Mouse (Mus musculus) CD4-positive, CD25-positive, alpha-beta regulatory T cell, adult 2 months (primary cell): Measurements from ENCODE around the gene Sept5.
A peak's percentile ranks its signal among the peaks of the same experiment; 100 is the strongest.

ENCODE experiments used
- DNase-seq: peaks from one replicate; pipeline ENCODE4 v3.0.0-alpha.2; 2012; ENCODE audit warnings: low read depth, low spot score

Sept5 gene

DNA sequence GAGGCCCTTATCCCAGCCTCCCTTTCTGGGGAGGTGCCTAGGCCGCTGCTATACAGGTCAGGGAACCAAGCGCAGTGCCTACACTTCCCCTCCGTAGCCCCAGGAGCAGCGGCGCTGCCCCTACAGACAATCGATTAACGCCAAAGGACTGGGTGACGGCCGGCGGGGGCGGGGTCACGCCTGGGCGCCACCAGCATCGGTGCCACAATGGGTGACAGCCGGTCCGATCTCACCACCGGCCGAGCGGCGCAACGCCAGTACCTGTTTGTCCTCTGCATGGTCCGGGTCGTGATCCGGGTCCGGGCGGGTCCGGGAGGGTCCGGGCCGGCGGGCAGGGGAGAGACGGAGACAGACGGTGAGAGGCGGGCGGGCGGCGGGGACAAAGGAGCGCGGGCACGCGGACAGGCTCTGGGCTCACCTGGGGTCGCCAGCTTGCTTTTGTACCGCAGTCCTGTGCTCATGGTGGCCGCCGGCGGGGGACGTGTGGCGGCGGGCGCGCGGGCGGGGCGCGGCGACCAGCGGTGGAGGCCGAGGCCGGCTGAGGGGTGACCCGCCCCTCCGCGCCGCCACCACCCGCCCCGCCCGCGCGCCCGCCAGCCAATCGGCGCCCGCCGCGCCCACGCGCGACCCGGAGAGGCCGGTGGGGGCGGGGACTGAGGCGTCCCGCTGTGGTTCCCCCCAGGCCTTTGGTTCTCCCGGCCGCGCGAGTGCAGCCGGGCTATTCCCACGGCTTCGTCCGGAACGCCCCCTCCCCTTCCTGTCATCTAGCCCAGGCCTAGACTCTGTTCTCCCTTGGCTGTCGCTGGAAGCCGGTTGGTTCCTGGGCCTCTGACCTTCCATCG, at the start of gene Sept5:
Gene Sept5 (minus strand): TSS at position 565 of the 842 bp plus-strand sequence.
- peak; percentile 55 for DNase-seq

DNA sequence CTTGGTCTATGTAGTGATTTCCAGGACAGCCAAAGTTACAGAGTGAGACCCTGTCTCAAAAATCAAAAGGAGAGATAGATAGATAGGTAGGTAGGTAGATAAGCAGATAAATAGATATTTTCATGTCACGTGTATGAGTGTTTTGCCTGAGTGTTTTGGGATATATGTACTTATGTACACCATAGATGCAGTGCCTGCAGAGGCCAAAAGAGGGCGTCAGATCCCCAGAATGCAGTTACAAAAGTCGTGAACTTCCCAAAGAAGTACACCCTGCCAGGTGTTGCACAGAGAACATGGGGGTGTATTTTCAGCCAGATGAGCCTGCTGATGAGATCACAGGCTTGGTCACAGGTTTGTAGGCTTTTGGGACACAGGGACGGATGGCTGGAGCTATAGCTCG, 49.4 kb upstream of the Sept5 start:
- peak; percentile 22 for DNase-seq

DNA sequence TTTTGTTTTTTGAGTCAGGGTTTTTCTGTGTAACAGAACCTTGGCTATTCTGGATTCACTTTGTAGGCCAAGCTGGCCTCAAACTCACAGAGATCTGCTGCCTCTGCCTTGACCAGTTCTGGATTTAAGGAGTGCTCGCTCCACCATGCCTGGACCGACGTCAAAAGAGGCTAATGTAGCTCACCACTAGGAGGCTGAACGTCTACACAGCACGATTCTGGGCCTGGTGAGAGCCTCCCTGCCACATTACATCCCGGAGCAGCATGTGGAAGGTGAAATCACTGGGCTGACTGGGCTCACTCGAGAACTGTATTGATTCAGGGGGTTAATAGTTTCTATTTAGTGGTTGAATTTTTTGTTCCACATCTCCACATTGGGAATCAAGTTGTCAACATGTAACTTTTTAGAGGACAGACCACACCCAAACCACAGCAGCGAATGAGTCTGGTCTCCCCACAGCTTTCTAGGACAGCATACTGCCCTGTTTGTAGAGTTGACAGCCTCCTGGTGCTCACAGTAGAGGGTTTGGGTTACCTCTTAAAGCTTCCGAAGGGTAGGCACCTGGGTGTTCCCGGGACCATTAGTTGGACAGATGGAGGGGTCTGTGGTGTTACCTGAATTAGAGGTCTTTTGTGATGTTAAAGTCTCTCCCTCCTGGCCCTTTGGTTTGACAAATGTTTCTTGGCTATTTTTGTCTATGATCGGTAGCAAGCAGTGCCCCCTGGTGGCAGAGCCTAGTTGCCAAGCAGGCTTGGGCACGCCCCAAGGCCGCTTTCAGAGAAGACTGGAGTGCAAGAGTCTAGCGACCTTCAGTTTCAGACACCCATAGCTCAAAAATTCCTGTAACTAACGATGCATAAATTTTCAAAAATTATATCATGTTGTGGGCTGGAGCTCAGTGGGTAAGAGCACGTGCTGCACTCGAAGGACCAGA, 48.3 kb upstream of the Sept5 start:
- peak; percentile 79 for DNase-seq

DNA sequence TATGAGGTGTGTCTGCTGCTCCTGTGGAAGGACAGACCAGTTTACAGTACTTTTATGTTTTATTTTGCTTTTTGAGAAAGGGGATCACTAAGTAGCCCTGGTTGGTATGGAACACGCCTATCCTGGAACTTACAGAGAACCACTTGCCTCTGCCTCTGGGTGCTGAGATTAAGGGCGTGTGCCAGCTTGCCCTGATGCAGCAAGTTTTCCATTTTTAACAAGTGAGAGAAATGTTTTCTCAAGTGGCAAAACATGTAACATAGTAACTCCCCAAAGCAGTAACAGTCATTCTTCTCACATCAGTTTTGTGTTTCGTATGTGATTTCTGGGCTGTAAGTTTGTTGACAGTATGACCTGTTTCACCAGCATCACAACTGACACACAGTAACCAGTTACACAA, 43.3 kb upstream of the Sept5 start:
- no peak for DNase-seq

DNA sequence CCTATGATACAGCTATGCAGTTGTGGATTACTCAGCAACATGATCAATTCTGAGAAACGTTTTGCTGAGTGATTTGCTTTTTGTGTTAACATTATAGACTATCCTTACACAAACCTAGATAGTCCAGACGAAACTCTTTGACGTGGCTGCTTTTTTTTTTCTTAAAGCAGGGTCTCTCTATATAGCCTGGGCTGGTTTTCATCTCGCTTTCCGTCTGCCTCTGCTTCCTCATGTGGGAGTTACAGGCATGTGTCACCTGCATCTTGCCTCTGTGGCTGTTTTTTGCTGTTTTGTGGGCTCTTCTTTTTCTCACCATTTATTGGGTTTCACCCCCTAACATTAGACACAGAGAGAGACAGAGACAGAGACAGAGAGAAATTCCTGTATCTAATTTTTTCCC, 42.3 kb upstream of the Sept5 start:
- DNase-seq = no peak

DNA sequence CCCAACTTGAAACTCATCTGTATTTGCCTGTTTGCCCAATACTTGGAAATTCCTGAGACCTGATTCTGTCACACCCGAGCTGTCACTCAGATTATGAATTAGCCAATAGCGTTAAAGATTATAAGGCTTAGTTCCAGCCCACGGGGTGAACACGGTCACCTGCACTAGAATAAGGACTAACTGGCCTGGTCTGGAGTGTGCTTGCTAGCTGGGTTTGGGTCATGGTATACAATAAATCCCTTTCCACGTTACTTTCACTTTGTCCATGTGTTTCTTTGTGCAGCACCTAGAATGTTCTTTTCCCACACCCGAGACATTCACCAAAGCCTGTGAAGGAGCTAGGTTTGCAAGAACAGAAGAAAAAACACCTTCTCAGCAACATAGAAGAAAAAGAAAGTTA, 40.2 kb upstream of the Sept5 start:
- DNase-seq = no peak

DNA sequence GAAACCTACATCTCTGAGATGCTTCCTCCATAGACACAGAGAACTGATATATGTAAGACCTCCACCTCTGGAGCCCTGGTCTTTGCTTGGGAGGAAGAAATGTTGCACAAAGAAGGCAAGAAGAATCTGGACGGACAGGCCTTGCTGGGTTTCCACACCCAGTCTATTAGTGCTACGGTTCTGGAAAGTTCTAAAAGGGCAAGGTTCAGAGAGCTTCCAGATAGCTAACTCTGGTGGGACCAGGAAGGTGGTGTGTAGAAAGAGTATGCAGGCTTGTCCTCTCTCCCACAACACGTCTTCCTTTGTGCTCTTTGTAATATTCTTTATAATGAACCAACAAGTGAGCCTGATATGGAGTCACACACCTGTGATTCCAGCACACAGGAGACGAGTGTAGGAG, 28.8 kb upstream of the Sept5 start:
- DNase-seq = no peak

DNA sequence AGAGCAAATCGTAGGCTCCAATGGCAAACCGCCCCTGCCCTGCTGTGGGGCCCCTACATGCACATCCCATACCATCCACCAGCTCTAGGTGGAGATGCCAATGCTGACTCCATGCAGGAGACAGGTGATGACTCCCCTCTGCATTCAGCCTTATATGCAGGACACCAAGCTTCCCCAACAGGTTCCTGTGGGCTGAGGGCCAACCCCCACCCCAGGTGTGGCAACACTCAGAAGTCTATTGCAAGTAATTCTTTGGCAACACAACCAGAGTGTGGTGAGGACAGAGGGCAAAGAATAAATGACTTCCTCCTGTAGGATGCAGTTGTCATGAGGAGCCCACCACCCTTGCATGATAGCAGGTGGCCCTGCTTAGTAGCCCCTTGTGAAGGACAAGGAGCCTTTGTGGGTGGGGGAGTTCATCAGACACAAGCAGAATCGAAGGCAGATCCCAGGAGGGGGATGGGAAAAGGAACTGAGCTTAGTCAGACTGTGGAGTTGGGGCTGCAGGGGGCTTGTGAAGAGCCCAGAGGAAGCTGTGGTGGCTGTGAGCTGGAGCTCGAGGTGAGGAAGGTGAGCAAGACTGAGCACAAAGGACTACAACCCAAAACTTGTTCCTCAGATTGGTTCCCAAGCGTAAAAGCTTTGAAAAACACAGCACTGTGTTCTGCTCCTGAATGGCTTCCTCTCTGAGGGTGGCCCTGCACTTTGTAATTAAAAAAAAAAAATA, 25.8 kb upstream of the Sept5 start:
- DNase-seq = no peak

DNA sequence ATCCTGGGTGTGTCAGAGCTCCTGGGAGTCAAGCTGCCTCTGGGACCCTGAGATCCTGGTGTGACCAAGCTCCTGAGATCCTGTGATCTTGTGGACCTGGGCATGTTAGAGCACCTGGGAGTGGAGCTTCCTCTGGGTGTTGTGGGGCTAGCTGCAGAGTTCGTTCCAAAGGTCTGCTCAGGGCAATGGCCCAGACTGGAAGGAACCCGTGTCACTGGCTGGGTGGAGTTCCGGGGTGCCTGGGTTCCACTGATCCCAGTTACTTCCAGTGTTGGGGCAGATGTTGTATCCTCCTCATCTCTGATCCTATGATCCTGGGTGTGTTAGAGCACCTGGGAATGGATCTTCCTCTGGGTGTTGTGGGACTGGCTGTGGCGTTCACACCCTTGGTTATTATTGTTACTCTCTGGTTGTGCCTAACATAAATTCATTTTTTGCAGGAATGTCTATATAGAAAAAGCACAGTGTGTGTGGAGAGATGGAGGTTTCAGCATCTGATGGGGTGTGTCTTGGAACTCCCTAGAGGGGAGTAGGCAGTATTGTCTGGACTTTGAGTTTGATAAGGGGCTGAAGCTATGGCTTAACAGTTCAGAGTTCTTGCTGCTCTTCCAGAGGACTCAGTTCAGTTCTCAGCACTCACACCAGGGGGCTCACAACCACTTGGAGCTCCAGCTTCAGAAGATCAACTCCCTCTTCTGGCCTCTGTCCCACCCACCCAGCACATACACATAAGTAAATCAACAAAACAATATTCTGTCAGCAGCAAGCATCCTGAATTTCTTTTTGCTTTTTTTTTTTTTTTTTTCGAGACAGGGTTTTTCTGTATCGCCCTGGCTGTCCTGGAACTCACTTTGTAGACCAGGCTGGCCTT, 23.8 kb upstream of the Sept5 start:
- DNase-seq = no peak

DNA sequence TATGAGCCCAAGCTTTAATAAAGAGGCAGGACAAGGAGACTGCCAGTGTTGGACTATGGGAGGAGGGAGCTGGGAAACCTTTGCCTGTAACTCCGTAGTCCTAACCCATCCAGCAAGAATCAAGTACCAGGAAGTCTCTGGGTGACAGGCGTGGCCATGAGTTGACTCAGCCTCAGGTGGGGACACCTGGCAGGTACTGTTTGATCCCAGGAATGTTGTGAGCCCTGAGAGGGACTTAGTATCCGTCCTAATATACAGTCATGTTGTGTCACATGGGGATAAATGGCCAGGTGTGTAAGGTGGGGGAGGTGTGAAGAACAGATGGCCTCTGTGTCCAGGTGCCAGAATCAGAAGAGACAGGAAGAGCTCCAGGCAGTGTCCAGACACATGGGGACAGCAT, 19.4 kb upstream of the Sept5 start:
- DNase-seq = no peak

DNA sequence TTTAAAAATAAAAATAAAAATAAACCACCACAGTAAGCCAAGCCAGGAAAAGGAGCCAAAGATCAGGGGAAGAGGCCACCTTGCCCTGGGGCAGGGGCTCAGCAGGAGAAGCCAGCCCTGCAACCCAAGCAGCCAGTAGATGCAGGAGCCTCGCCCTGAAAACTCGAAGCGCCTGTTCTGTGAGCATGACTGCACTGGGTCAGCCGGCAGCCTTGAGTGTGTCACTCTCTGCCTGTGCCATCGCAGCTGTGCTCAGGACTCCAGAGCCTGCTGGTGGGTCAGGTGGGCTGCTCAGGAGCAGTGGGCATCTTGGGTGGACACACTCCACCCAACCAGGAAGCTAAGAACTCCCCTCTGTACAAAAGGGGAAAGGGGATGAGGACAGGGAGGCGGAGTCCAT, 15.6 kb upstream of the Sept5 start:
- no peak for DNase-seq

DNA sequence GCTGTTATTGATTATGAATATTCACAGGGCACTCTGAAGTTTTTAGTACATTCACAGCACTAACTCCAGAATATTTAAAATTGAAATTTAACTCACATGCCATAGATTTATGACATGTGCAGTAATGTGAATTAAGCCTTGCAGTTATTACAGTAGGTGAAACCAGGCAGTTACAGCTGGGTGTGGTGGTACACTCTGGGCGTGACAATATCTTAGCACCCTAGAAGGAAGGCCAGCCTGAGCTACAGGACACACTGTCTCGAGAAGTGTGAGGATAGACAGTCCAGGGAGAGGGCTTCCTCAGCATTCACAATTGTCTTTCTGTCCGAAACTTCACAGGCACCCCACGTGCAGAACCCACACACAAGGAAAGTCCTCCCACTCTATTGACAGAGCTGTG, 14.7 kb upstream of the Sept5 start:
- no peak for DNase-seq

DNA sequence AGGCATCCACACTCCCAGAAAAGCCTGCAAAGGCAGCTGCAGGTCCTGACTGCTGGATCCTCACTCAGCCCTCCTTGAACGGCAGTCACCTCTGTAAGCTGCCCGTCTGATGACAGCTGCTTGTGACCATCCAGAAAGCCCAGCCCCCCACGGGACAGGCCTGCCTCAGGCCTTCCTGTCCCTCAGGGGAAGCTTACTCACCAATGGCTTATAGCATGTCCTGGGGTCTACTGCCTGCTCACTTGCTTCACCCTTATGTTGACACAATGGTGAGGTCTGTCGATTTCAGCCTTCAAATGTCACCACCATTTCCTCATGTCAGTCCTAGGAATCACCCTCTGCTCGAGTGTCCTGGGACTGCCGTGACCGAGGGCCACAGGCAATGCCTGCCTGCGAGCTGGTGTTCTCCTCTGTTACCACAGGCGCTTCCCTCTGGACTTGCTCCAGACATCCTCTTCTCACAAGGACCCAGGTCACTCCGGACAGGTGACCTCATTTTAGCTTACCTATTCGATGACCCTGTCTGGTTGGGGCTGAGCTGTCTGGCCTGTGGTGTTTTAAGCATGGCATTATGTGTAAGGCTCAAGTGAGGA, 13.7 kb upstream of the Sept5 start:
- DNase-seq = no peak

DNA sequence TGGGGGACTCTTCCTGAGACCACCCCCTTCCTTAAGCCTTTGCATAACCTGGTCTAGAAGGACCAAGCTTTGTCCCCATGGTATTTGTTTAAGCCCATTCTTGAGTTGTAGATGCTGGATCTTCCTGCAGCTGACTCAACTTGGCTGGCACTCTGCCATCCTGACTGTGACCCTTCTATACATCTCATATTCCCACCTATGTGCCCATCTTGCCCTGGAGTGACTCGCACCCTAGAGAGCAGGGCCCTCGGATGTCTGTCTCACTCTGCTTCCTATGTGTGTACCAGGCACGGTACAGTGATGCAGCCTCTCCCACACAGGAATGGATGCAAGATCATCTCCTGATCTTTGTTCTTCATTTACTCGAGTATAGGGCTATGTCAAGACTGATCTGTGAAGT, 13.1 kb upstream of the Sept5 start:
- DNase-seq = no peak

DNA sequence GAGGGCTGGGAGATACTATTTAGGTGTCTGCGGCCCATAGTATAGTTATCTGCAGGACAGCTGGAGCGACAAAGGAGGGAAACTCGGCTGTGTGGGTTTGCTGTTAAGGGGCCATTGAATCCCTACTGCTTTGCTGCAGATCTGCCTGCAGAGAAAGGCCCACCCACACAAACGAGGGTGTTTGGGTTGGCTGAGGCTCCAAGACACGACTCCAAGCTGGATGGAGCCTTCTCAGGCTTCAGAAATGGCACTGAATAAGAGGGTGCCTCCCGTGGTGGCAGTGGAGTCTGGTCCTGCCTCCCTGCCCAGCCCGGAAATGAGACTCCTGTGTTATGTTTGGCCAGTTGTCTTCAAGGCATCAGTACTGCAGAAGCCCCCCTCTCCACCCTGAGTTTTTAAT, 12.5 kb upstream of the Sept5 start:
- no peak for DNase-seq

DNA sequence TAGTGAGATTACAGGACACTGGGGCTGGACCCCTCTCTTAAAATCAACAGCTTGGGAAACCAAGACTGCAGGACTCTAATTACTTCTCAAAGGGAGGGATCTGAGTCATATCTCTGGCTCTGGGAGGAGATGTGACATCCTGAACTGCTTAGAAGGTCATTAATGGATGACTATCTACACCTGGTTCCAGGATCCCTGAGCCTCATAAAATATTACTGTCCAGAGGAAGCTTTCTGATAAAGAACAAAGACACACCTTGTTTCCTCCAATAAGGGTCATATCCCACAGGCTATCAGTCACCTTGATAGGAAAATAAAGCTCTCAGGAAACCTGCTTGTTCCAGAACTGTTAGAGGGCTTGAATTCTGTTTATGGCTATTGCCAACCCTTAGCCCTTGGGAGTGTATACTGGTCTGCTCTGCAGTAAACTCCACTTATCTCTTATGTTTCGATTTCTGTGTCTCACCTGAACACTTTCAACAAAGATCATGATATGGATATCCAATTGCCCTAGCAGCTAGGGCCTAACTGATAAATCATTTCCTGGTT, 9.7 kb upstream of the Sept5 start:
- no peak for DNase-seq

DNA sequence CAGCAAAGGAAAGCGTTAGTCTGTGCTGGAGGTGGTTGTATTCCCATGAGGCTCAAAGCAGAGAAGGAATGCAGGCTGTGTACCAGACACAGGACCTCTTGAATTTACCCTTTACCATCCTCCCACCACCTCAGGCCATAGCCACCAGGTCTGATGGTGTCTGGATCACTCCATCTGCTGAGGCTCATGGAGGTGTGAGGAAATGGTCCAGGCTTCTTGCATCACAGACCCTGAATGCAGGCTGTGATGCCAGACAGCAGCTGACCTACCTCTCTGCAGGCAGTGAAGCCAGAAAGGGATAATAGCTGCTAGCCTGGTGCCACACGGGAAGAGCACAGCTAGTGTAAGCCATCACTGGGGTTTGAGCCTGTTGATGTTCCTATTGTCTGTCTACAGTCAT, 8.6 kb upstream of the Sept5 start:
- no peak for DNase-seq

DNA sequence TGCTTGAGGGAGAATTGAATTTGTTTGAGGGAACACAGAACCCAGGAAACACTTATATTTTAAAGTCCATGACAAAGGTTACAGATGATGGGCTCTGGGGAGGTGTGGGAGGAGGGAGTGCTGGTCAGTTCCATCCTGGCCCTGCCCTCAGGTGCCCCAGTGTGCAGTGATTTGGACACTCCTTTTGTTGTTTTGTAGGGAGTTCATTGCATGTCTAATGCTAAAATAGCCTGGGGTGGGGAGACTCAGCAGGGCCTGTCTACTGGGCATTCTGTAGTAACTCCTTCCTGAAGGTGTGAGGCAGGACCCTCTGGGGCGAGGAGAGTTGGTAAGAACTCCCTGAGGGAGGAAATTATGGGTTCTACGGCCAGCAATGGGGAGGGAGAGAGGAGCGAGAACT, 7.0 kb upstream of the Sept5 start:
- DNase-seq = no peak

DNA sequence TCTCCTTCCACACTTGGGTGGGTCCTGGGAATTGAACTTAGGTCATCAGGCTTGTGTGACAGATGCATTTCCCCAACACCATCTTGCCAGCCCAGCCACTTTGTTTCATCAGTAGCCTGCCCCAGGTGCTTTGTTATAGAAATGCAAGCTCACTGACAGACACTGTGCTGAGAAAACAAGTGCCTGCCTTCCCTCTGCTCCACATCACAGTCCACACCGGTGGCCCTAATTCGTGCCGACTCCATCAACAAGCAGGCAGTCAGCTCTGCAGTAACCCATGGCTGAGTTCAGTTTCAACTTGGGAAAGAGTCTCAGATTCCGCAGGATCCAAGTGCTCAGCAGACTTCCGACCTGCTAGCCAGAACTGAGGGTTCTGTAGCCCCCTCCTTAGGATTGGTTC, 6.6 kb upstream of the Sept5 start:
- DNase-seq = no peak

DNA sequence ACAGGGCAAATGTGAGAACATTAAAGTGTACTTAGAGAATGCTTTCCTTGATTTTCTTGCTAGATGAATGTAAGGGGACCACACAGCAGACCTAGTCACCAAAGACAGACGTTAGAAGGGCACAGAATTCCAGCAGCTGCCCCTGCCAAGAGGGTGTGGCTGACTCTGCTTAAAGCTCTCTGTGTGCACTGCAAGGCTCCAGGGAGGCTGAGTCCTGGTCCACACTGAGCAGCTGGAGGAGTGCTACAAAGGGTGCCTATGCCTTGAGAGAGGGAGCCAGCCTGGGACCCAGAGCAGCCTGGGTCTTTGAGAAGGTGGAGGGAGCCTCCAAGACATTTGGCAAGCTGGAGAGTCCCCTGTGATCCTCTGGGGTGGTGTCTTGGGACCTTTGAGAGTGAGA, 3.6 kb upstream of the Sept5 start:
- no peak for DNase-seq
